Mouse (Mus musculus): ENCODE data around the gene Aspscr1.

- no peak for TF ChIP-seq TCF12 (IDR thresholded peaks at IDR 0.05; ENCODE audit: insufficient read depth, poor library complexity, severe bottlenecking)
- no peak for TF ChIP-seq POLR2A (IDR thresholded peaks at IDR 0.05; ENCODE audit: insufficient read length, low read depth)
- TF ChIP-seq CEBPB (IDR thresholded peaks at IDR 0.05; ENCODE audit: insufficient read depth, poor library complexity, severe bottlenecking) = no peak
- no peak for TF ChIP-seq MYOG (IDR thresholded peaks at IDR 0.05; ENCODE audit: control insufficient read depth in 1 of 3, insufficient read depth in 1 of 3, insufficient read length in 2 of 3, low read depth in 2 of 3)
- no peak for TF ChIP-seq MYOD1 (IDR thresholded peaks at IDR 0.05; ENCODE audit: control insufficient read depth in 1 of 3, insufficient read length in 2 of 3, low read depth in 2 of 3)
- no peak for TF ChIP-seq REST (IDR thresholded peaks at IDR 0.05; ENCODE audit: insufficient read depth, insufficient read length)
- TF ChIP-seq POLR2AphosphoS2 (IDR thresholded peaks at IDR 0.05; ENCODE audit: insufficient read length, low read depth) = no peak
- no peak for TF ChIP-seq MAX (IDR thresholded peaks at IDR 0.05; ENCODE audit: low read depth)
- TF ChIP-seq E2F4 (IDR thresholded peaks at IDR 0.05; ENCODE audit: insufficient read depth) = no peak
- TF ChIP-seq USF1 (IDR thresholded peaks at IDR 0.05; ENCODE audit: low read depth) = no peak
These were observed 49.4 kb downstream of the Aspscr1 start for GRCm38 (mm10) chr11:120722067-120722630.

Measured in myocyte (in vitro differentiated cells).